ENCODE assay signal across 27 mouse cellular contexts in genomic region chr14:121903381-121903876, GRCm38 (mm10). TPM values are rescaled to one million over a fixed set of nuclear protein-coding genes. Genes with fewer than 3 reads are reported as not detected.
DNase-seq lines count a peak whose midpoint lies in the region; ATAC-seq lines count a peak whose summit lies in the region.
"Had no signal": no experiment of that assay in that cellular context is flagged by ENCODE, and none has a peak within 500 bp of the region (broad histone marks: within the 10 kb centered on the region; RNA-seq: fewer than 3 reads in every experiment).

No protein-coding gene starts in this region.

- 47% methylated on average over 7 of the region's 7 CpGs for WGBS in liver, embryonic 16.5 days (ENCODE audit: insufficient replicate concordance)
- WGBS in liver, embryonic 12.5 days (ENCODE audit: insufficient replicate concordance) = 66% methylated on average over 7 of the region's 7 CpGs

- ATAC-seq in liver, embryonic 16.5 days (ENCODE audit: low read depth) = no peak
- no peak for ATAC-seq in liver, embryonic 12.5 days
- ATAC-seq in CD4-positive, CD25-positive, alpha-beta regulatory T cell, adult 4 months = peak; percentile 16
- ATAC-seq: hindbrain, postnatal 0 days; Patski had no signal

- H3K4me2 ChIP-seq in liver, embryonic 16.5 days (ENCODE audit: low read depth, low read length) = no peak overlapping the region
- H3K4me2 ChIP-seq in liver, embryonic 12.5 days = no peak overlapping the region
- H3K4me2 ChIP-seq: heart, embryonic 13.5 days; limb, embryonic 12.5 days; liver, embryonic 15.5 days; neural tube, embryonic 12.5 days; stomach, embryonic 15.5 days had no signal

- H3K9ac ChIP-seq in liver, embryonic 16.5 days (ENCODE audit: low read depth, low read length) = no peak overlapping the region
- no peak overlapping the region for H3K9ac ChIP-seq in liver, embryonic 12.5 days
- H3K9ac ChIP-seq: heart, embryonic 13.5 days; limb, embryonic 12.5 days; liver, embryonic 15.5 days; neural tube, embryonic 12.5 days; stomach, embryonic 15.5 days had no signal

- no peak overlapping the region for H3K4me3 ChIP-seq in liver, embryonic 16.5 days (ENCODE audit: low read depth, low read length)
- no peak overlapping the region for H3K4me3 ChIP-seq in liver, embryonic 12.5 days
- H3K4me3 ChIP-seq: forebrain, embryonic 10.5 days; gastrocnemius, adult 2 months; heart, embryonic 13.5 days; hindbrain, embryonic 10.5 days; limb, embryonic 12.5 days; liver, embryonic 15.5 days; neural tube, embryonic 12.5 days; stomach, embryonic 15.5 days had no signal

- H3K4me1 ChIP-seq in liver, embryonic 16.5 days (ENCODE audit: control insufficient read depth, low read depth, low read length) = peaks cover 15% of the 10 kb centered on the region
- peaks cover 53% of the 10 kb centered on the region for H3K4me1 ChIP-seq in liver, embryonic 12.5 days
- H3K4me1 ChIP-seq: forebrain, embryonic 10.5 days; hindbrain, embryonic 10.5 days; limb, embryonic 12.5 days; neural tube, embryonic 12.5 days; stomach, embryonic 15.5 days had no signal

- H3K27me3 ChIP-seq in liver, embryonic 16.5 days (ENCODE audit: control insufficient read depth, insufficient read depth, low read depth, low read length) = no peaks in the 10 kb centered on the region
- H3K27me3 ChIP-seq in liver, embryonic 12.5 days (replicated peaks) = no peaks in the 10 kb centered on the region
- H3K27me3 ChIP-seq: heart, embryonic 13.5 days; limb, embryonic 12.5 days; liver, embryonic 15.5 days; neural tube, embryonic 12.5 days; Patski; stomach, embryonic 15.5 days had no signal

- peak; percentile 66 for DNase-seq in 416B (ENCODE audit: low read depth)
- peak; percentile 54 for DNase-seq in induced T-regulatory cell, adult 2 months (ENCODE audit: low read depth)
- no peak for DNase-seq in gastrocnemius, adult 8-10 months (ENCODE audit: low spot score in 2 of 2)
- DNase-seq in layer of hippocampus, postnatal 25 days (ENCODE audit: extremely low spot score in 1 of 2, low spot score in 1 of 2) = no peak
- DNase-seq in right cerebral cortex, postnatal 4 days = no peak
- DNase-seq: adrenal gland, postnatal 25 days; cerebellum, adult 2 months; cerebellum, postnatal 36 days; gastrocnemius, adult 2 months; heart, adult 11 months; kidney, adult 8-10 months; kidney, postnatal 14 days; lung, postnatal 10 days; right cerebral cortex, adult 18-20 months; spleen, adult 18-20 months had no signal

- no peaks in the 10 kb centered on the region for H3K36me3 ChIP-seq in liver, embryonic 16.5 days (ENCODE audit: control insufficient read depth, insufficient read depth)
- peaks cover 24% of the 10 kb centered on the region for H3K36me3 ChIP-seq in liver, embryonic 12.5 days

- H3K9me3 ChIP-seq in liver, embryonic 16.5 days (replicated peaks; ENCODE audit: control insufficient read depth, low read length) = no peaks in the 10 kb centered on the region
- no peaks in the 10 kb centered on the region for H3K9me3 ChIP-seq in liver, embryonic 12.5 days (replicated peaks)
- H3K9me3 ChIP-seq: forebrain, embryonic 10.5 days; heart, embryonic 13.5 days; hindbrain, embryonic 10.5 days; limb, embryonic 12.5 days; liver, embryonic 15.5 days; neural tube, embryonic 12.5 days; stomach, embryonic 15.5 days had no signal

- 0 out of 2 replicates have a peak overlapping the region, but pooled peaks have one; percentile 7 for H3K27ac ChIP-seq in liver, embryonic 16.5 days (ENCODE audit: low read length)
- H3K27ac ChIP-seq in liver, embryonic 12.5 days = no peak overlapping the region
- H3K27ac ChIP-seq: forebrain, embryonic 10.5 days; gastrocnemius, adult 2 months; heart, embryonic 13.5 days; hindbrain, embryonic 10.5 days; hindbrain, postnatal 0 days; limb, embryonic 12.5 days; liver, embryonic 15.5 days; neural tube, embryonic 12.5 days; stomach, embryonic 15.5 days had no signal

RNA-seq across cellular contexts. Expression of gene Gpr18, which starts 12.2 kb away (rescaled TPM):
- polyA plus RNA-seq in liver, embryonic 16.5 days (2015; fragmentation: Nextera tagmentation; extraction: Ambion mirVana) = 0.27 and 0.34 TPM in 2 replicates
- 0.08 TPM in 1 of 2 replicates, not detected in the other for polyA plus RNA-seq in liver, embryonic 12.5 days (2016; fragmentation: Nextera tagmentation; extraction: Ambion mirVana)
- polyA plus RNA-seq in CD4-positive, CD25-positive, alpha-beta regulatory T cell, adult 4 months (2017; shearing (Covaris generic)) = 10 to 100 TPM; 92.7 to 95.9 TPM
- not detected for total RNA-seq in gastrocnemius, adult 8-10 months (2022)
- total RNA-seq in layer of hippocampus, postnatal 25 days (2021) = not detected
- total RNA-seq: gastrocnemius, adult 2 months; hindbrain, postnatal 0 days had no signal
- polyA plus RNA-seq: cerebellum, adult 2 months; heart, embryonic 13.5 days; hindbrain, postnatal 0 days had no signal

RNA-seq across cellular contexts. Expression of gene Ubac2, which starts 25.0 kb away (rescaled TPM):
- polyA plus RNA-seq in liver, embryonic 16.5 days (2015; fragmentation: Nextera tagmentation; extraction: Ambion mirVana) = 20.4 and 22.1 TPM in 2 replicates
- polyA plus RNA-seq in liver, embryonic 12.5 days (2016; fragmentation: Nextera tagmentation; extraction: Ambion mirVana) = 25.5 and 29.2 TPM in 2 replicates
- 10 to 100 TPM; 83.5 to 93.7 TPM for polyA plus RNA-seq in CD4-positive, CD25-positive, alpha-beta regulatory T cell, adult 4 months (2017; shearing (Covaris generic))
- 10 to 100 TPM; 29.4 to 37.1 (median 32.7) TPM for total RNA-seq in gastrocnemius, adult 8-10 months (2022)
- 10 to 100 TPM; 48.3 to 52.4 TPM for total RNA-seq in layer of hippocampus, postnatal 25 days (2021)

Comparison
In these comparisons a context has a peak if more than half of its experiments do, and no peak if none do; other contexts are left out.
1. DNase-seq: peak in 416B (single experiment) and induced T-regulatory cell, adult 2 months (single experiment); none in gastrocnemius, adult 8-10 months (0 of 2), layer of hippocampus, postnatal 25 days (0 of 2) and right cerebral cortex, postnatal 4 days (single experiment).
2. RNA of gene Gpr18, which starts 12.2 kb away (polyA plus RNA-seq): 92.7 to 95.9 TPM in CD4-positive, CD25-positive, alpha-beta regulatory T cell, adult 4 months; 0.27 to 0.34 TPM in liver, embryonic 16.5 days and 0.08 TPM in liver, embryonic 12.5 days; every median in the first group is over 10 times any median in the second.